Mouse (Mus musculus): ENCODE data around the gene Thbs4. TPM values are rescaled to one million over a fixed set of nuclear protein-coding genes. Genes with fewer than 3 reads are reported as not detected.

Thbs4 gene
- polyA plus RNA-seq, 1 experiment from 2014 or later: 7.7 TPM

DNA sequence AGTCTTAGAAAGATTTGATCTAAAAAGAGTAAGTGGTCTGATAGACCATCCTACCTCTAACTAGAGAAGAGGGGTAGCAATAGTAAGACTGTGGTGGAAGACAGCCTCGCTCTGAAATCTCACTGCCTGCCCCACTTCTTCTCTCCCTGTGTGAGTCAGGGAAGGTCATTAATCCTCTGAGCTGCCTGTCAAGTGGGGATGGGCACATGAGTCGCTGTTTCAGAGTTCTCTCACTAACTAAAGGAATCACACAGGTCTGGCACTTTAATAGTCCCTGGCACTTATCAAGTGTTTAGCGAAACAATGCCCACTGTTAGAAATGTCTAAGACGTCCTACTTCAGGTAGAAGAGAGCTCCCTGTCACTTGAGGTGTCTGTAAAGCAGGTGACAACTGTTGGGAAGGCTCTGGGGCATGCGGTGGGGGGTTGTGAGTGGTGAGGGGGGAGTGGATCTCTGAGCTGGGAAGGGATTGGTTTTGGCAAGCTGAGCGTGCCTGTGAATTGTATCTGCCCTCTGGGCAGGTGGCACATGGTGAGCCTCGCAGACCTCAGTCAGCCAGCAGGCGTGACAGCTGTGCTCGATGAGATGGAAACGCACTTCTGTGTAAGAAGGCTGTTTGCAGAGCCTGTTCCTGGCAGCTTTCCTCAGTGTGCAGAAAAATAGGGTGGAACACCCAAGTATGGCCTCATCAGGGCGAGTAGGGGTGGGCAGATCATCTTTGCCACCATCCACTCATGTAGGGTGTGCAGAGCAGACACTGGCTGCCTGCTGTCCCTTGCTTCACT lies 57.9 kb downstream of the Thbs4 start:
- no peak for ATAC-seq (ENCODE audit: insufficient number of reproducible peaks, insufficient read depth, low FRiP score, low TSS enrichment, low read depth)

DNA sequence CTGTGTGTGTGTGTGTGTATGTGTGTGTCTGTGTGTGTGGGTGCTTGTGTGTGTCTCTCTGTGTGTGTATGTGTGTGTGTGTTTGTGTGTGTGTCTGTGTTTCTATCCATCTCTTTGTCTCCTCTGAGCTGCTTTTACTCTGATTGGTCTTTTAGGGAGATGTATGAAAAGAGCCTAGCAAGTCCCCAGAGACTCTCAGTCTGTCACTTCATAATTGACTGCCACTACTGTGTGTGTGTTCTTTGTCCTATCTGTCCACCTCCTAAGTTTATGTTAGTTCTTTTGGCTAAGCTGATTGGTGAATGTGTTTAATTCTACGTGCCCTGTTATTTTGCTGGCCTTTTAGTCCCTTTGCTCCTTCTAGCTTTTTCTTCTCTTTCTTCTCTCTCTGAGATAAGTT lies 58.9 kb downstream of the Thbs4 start:
- ATAC-seq (ENCODE audit: insufficient number of reproducible peaks, insufficient read depth, low FRiP score, low TSS enrichment, low read depth): no peak
- Histone ChIP-seq H3K4me3 (no peak overlapping the region), H3K4me2 (no peak overlapping the region), H3K36me3 (no peaks in the 10 kb centered on the region), H3K9ac (no peak overlapping the region), H3K27me3 (no peaks in the 10 kb centered on the region), H3K4me1 (0 out of 2 replicates have a peak, but pooled peaks cover 2% of the 10 kb centered on the region), H3K27ac (no peak overlapping the region), H3K9me3 (no peaks in the 10 kb centered on the region)
- WGBS: 83% methylated on average over 1 of the region's 1 CpGs

More for the DNA sequence above, 57.9 kb downstream of the Thbs4 start:
- Histone ChIP-seq H3K4me1 (0 out of 2 replicates have a peak, but pooled peaks cover 2% of the 10 kb centered on the region), H3K27ac (no peak overlapping the region), H3K9me3 (no peaks in the 10 kb centered on the region), H3K36me3 (no peaks in the 10 kb centered on the region), H3K27me3 (no peaks in the 10 kb centered on the region), H3K4me2 (no peak overlapping the region), H3K9ac (no peak overlapping the region), H3K4me3 (no peak overlapping the region)
- WGBS: 48% methylated on average over 11 of the region's 11 CpGs

DNA sequence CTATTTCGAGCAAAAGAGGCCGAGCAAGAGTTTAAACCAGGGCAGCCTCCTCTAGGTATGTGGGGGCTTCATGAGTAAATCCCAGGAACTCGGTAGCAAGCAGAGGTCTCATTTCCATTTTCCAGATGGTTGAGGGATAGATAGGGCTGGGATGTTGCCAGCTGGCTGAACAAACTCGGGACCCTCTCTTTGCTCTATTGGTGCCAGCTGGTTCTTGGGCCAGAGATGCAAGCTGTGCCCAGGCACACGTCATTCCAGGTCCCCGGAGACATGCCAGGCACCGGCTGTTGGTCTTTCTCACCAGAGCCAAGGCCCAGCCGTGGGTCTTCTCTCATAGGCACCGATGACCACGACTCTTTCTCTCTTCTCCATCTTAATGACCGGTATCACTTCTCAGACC lies 60.9 kb downstream of the Thbs4 start:
- Histone ChIP-seq H3K4me1 (0 out of 2 replicates have a peak, but pooled peaks cover 2% of the 10 kb centered on the region), H3K9ac (no peak overlapping the region), H3K4me3 (no peak overlapping the region), H3K4me2 (no peak overlapping the region), H3K27me3 (no peaks in the 10 kb centered on the region), H3K36me3 (no peaks in the 10 kb centered on the region), H3K9me3 (no peaks in the 10 kb centered on the region), H3K27ac (no peak overlapping the region)
- ATAC-seq (ENCODE audit: insufficient number of reproducible peaks, insufficient read depth, low FRiP score, low TSS enrichment, low read depth): no peak
- 79% methylated on average over 11 of the region's 11 CpGs for WGBS

DNA sequence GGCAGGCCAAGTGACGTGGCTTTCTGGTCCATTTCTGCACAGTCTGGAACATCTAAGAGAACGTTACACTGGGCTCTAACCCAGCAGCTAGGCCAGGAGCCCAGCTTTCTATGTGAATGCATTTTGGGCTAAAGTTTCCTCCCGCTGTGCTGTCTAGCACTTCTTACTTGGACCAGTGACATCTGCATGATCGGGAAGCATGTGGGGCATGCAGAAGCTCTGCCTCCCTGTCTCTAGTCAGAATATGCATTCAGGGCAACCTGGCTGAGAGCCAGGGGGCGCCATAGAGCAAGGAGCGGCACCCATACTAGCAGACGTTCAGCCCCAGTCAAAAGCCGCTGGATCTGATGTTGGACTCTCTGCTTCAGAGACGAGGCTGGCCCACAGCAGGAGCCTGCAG lies 61.4 kb downstream of the Thbs4 start:
- no peaks in the 10 kb centered on the region for H3K27me3 ChIP-seq
- no peaks in the 10 kb centered on the region for H3K36me3 ChIP-seq
- H3K4me1 ChIP-seq: 0 out of 2 replicates have a peak, but pooled peaks cover 2% of the 10 kb centered on the region
- 42% methylated on average over 9 of the region's 9 CpGs for WGBS
- H3K4me3 ChIP-seq: no peak overlapping the region
- H3K27ac ChIP-seq: no peak overlapping the region
- H3K9me3 ChIP-seq: no peaks in the 10 kb centered on the region
- ATAC-seq (ENCODE audit: insufficient number of reproducible peaks, insufficient read depth, low FRiP score, low TSS enrichment, low read depth): no peak
- H3K4me2 ChIP-seq: no peak overlapping the region
- no peak overlapping the region for H3K9ac ChIP-seq

DNA sequence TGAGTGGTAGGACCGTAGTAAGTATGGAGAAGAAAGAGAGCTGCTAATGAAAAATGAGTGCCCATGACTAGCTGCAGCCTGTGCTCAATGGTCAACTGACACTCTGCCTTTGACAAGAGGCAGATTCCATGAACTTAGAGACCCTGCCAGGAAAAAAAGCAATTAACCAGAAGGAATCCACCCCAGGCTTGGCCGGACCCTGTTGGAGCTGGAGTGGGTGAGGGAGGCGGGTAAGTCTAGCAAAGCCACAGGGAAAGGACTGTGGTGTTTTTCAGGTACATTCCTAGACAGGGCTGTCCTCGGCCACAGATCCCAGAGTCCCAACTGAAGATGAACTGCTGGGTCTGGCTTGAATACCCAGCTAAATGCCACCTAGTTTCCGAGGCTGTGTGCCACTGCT lies 61.8 kb downstream of the Thbs4 start:
- Histone ChIP-seq H3K27ac (no peak overlapping the region), H3K36me3 (no peaks in the 10 kb centered on the region), H3K4me1 (0 out of 2 replicates have a peak, but pooled peaks cover 2% of the 10 kb centered on the region), H3K9ac (no peak overlapping the region), H3K4me2 (no peak overlapping the region), H3K27me3 (no peaks in the 10 kb centered on the region), H3K9me3 (no peaks in the 10 kb centered on the region), H3K4me3 (no peak overlapping the region)
- no peak for ATAC-seq (ENCODE audit: insufficient number of reproducible peaks, insufficient read depth, low FRiP score, low TSS enrichment, low read depth)
- WGBS: 85% methylated on average over 5 of the region's 5 CpGs

DNA sequence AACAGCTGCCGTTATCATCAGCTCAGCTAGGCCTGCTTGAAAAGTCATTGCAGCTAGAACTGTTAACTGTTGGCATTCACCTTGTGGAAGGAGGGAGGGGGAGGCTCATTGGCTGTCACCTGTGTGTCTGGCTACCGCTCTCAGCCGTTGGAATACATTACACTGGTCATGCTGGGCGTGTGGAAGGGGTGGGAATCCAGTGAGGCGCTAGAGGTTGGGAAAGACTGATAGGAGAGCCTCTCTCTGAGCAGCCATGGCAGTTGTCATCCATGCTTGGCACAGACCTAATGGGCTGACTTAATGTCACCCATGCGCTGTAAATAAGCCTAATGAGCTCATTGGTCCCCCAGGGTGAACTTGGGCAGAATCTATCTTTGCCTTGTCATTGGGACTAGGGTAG lies 62.8 kb downstream of the Thbs4 start:
- Histone ChIP-seq H3K4me3 (no peak overlapping the region), H3K9me3 (no peaks in the 10 kb centered on the region), H3K27me3 (no peaks in the 10 kb centered on the region), H3K36me3 (no peaks in the 10 kb centered on the region), H3K27ac (no peak overlapping the region), H3K4me1 (0 out of 2 replicates have a peak, but pooled peaks cover 2% of the 10 kb centered on the region), H3K4me2 (no peak overlapping the region), H3K9ac (no peak overlapping the region)
- ATAC-seq (ENCODE audit: insufficient number of reproducible peaks, insufficient read depth, low FRiP score, low TSS enrichment, low read depth): no peak
- WGBS: 81% methylated on average over 6 of the region's 6 CpGs

DNA sequence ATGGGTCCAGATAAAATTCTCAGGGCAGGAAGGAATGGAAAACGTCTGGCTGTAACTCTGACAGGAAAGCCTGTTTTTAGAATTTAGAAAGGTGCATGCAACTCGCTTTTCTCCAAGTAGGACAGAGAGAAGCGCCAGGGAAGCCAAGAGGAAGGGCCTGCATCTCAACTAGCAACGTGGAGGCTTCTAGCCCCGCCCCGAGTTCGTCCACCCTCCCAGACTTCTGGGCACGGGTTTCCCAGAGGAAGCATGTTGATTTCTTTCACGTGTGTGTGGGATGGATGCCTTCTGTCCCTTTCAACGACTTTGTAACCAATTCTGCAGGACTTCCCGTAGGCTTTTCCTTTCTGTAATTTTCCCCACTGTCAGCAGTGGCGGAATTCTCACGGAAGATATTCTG lies 64.8 kb downstream of the Thbs4 start:
- Histone ChIP-seq H3K4me3 (no peak overlapping the region), H3K9me3 (no peaks in the 10 kb centered on the region), H3K36me3 (no peaks in the 10 kb centered on the region), H3K9ac (no peak overlapping the region), H3K4me1 (0 out of 2 replicates have a peak, but pooled peaks cover 2% of the 10 kb centered on the region), H3K27ac (no peak overlapping the region), H3K4me2 (no peak overlapping the region), H3K27me3 (no peaks in the 10 kb centered on the region)
- no peak for ATAC-seq (ENCODE audit: insufficient number of reproducible peaks, insufficient read depth, low FRiP score, low TSS enrichment, low read depth)
- WGBS: 46% methylated on average over 13 of the region's 13 CpGs

DNA sequence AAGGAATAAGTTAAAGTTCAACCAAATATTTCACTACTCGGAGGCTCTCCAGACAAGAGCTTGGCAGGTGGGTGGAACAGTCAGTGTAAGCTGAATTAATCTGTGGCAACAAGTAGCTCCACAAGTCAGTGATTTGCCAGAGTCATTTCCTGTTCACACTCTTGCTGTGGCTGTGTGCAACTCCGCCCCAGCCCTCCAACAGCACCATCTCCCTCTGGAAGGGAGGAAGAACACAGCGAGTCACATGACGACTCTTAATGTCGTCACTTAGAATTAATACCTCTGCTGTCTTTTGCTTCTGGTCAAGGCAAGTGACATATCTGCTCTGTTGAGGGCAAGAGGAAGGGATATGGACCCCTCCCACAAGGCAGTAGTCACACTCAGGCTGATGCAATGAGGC lies 72.2 kb downstream of the Thbs4 start:
- no peak overlapping the region for H3K4me2 ChIP-seq
- WGBS: 77% methylated on average over 5 of the region's 5 CpGs

DNA sequence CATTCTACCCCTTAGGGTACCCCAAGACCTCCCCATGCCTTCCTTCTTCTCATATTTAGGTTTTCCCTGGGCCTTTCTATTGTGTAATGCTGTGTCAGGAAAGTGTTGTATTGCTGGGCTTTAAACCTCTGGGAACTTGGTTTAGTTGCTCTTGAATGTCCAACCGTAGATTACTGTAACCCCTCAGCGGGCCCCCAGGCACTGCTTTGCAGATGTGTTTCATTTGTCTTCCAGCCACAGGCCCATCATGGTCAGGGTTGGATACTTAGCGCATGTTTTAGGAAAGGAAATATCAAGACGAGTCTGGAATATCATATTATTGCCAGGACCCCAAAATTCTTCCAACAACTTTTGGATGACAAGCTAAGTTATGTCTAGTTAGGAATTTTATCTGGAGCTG lies 73.6 kb downstream of the Thbs4 start:
- H3K27ac ChIP-seq: 0 out of 2 replicates have a peak overlapping the region, but pooled peaks have one; percentile 11
- 61% methylated on average over 4 of the region's 4 CpGs for WGBS

More for the DNA sequence above, 72.2 kb downstream of the Thbs4 start:
- no peaks in the 10 kb centered on the region for H3K36me3 ChIP-seq
- peaks cover 3% of the 10 kb centered on the region; the same call in 1 of the 2 replicates for H3K4me1 ChIP-seq
- no peaks in the 10 kb centered on the region for H3K9me3 ChIP-seq
- no peak overlapping the region for H3K9ac ChIP-seq
- H3K27me3 ChIP-seq: no peaks in the 10 kb centered on the region
- no peak overlapping the region for H3K27ac ChIP-seq
- ATAC-seq (ENCODE audit: insufficient number of reproducible peaks, insufficient read depth, low FRiP score, low TSS enrichment, low read depth): no peak
- no peak overlapping the region for H3K4me3 ChIP-seq

DNA sequence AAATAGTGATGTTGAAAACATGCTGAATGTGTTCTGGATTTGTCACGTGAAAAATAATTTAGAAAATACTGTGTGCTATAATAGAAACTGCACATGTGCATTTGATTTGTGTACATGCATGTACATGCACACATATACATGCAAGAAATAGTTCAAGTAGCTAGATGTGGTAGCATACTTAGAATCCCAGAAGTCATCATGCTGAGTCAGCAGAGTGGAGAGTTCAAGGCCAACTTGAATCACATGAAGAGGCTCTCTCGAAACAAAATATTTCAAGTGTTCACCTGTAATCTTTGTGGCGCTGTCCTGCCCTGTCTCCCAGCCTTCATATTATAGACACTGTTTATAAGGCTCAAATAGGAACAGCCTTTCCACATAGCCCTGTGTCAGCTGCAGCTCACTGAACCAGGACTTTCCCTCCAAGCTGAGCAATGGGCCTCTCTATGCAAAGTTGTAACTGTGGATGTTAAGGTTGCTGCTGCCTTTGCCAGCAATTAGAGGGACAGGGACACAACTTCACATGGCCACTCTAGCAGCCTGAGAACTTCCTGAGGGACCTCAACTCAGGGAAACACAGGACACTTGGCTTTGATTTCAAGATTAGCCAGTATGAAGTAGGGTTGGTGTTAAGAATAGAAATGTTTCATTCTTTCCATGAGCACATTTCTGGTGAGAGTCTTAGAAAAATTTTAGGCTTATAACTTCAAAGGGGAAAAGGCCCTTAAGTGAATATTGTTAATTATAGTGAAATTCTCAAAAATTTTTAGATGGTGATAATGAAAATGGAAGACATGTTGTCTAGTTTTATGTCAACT lies 76.6 kb downstream of the Thbs4 start:
- ATAC-seq (ENCODE audit: insufficient number of reproducible peaks, insufficient read depth, low FRiP score, low TSS enrichment, low read depth): no peak
- no peaks in the 10 kb centered on the region for H3K27me3 ChIP-seq
- WGBS: 94% methylated on average over 3 of the region's 3 CpGs

More for the DNA sequence above, 73.6 kb downstream of the Thbs4 start:
- Histone ChIP-seq H3K9ac (no peak overlapping the region), H3K36me3 (no peaks in the 10 kb centered on the region), H3K9me3 (no peaks in the 10 kb centered on the region), H3K4me1 (peaks cover 3% of the 10 kb centered on the region; the same call in 1 of the 2 replicates), H3K4me3 (no peak overlapping the region), H3K27me3 (no peaks in the 10 kb centered on the region), H3K4me2 (no peak overlapping the region)
- no peak for ATAC-seq (ENCODE audit: insufficient number of reproducible peaks, insufficient read depth, low FRiP score, low TSS enrichment, low read depth)

DNA sequence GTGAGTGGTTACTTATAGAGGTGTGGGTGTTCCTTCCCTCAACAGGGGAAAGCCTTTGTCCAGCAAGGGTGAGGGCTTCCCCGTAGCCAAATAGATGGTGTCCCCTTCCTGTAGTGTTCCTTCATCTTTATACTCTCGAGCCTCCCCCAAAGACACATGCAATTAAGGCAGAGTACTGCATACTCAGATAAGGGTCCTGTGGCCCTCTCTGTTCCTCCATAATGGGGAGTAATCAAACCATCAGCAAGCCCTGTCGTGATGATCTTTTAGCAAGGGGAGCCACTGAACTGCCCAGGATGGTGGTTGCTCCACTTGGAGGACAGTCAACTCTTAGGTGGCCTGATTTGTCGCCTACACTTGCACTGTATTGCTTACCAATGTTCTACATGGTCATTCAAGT lies 82.0 kb downstream of the Thbs4 start:
- 86% methylated on average over 4 of the region's 4 CpGs for WGBS
- no peak overlapping the region for H3K9ac ChIP-seq

More for the DNA sequence above, 76.6 kb downstream of the Thbs4 start:
- no peaks in the 10 kb centered on the region for H3K9me3 ChIP-seq
- no peak overlapping the region for H3K9ac ChIP-seq
- H3K27ac ChIP-seq: no peak overlapping the region
- H3K4me3 ChIP-seq: no peak overlapping the region
- no peak overlapping the region for H3K4me2 ChIP-seq
- H3K36me3 ChIP-seq: no peaks in the 10 kb centered on the region
- H3K4me1 ChIP-seq: peaks cover 3% of the 10 kb centered on the region; the same call in 1 of the 2 replicates

More for the DNA sequence above, 82.0 kb downstream of the Thbs4 start:
- H3K36me3 ChIP-seq: peaks cover 10% of the 10 kb centered on the region; the same call in 1 of the 2 replicates
- no peak overlapping the region for H3K4me3 ChIP-seq
- no peaks in the 10 kb centered on the region for H3K27me3 ChIP-seq
- no peak overlapping the region for H3K27ac ChIP-seq
- H3K4me1 ChIP-seq: no peaks in the 10 kb centered on the region
- no peak for ATAC-seq (ENCODE audit: insufficient number of reproducible peaks, insufficient read depth, low FRiP score, low TSS enrichment, low read depth)
- no peak overlapping the region for H3K4me2 ChIP-seq
- H3K9me3 ChIP-seq: no peaks in the 10 kb centered on the region
